Mouse (Mus musculus): ENCODE measurements around the gene Msh3.
A peak's percentile ranks its signal among the peaks of the same experiment; 100 is the strongest.
"Not testable (repeated sequence)": the region's sequence is repeated elsewhere in the genome, so short reads cannot be mapped to it uniquely, and the experiment has no call there.

The Msh3 gene

GRCm38 (mm10) chr13:92354456-92355271 is at the start of gene Msh3, which contains the start of gene Dhfr:
TSS of gene Msh3 (minus strand) at chr13:92355003.
TSS of gene Dhfr (plus strand) at chr13:92354726.
- DNase-seq (ENCODE audit: low read depth, low spot score) = peak; percentile 100

DNA sequence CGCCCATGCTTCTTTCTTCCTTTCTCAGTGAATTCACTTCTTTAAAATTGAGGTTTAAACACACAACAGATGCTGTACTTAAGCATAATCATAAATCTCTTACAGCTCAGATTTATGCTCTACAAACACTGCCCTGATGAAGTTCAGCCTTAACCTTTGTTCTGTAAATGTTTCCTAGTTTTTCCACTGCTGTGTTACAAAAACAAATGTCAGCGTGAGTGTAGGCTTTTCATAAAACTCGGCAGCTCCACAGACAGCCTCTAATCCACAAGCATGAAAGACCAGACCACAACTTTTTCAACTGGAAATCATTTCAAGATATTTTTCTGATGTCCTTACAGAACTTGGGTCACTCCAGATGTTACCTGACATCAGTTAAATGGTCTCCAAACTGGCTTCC is 48.7 kb upstream of the Msh3 start:
- DNase-seq (ENCODE audit: low read depth, low spot score) = no peak

DNA sequence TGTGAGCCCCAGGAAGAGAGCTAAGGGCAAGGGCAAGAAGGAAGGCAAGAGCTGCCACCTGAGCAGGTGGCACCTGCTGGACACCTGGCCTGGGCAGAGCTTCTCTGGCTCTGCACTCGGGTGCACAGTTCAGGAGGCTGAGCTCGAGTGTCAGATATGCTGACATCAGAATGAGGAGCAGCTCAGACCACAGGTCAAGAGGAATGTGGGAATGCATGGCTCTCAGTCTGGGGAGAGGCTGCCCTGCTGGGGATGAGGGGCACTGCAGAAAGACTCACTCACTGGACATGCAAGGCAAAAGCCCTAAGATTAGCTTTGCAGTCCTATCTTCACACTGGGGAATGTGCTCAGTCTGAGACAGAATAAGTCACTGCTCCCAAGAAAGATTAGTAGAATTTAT is 47.3 kb upstream of the Msh3 start:
- no peak for DNase-seq (ENCODE audit: low read depth, low spot score)

DNA sequence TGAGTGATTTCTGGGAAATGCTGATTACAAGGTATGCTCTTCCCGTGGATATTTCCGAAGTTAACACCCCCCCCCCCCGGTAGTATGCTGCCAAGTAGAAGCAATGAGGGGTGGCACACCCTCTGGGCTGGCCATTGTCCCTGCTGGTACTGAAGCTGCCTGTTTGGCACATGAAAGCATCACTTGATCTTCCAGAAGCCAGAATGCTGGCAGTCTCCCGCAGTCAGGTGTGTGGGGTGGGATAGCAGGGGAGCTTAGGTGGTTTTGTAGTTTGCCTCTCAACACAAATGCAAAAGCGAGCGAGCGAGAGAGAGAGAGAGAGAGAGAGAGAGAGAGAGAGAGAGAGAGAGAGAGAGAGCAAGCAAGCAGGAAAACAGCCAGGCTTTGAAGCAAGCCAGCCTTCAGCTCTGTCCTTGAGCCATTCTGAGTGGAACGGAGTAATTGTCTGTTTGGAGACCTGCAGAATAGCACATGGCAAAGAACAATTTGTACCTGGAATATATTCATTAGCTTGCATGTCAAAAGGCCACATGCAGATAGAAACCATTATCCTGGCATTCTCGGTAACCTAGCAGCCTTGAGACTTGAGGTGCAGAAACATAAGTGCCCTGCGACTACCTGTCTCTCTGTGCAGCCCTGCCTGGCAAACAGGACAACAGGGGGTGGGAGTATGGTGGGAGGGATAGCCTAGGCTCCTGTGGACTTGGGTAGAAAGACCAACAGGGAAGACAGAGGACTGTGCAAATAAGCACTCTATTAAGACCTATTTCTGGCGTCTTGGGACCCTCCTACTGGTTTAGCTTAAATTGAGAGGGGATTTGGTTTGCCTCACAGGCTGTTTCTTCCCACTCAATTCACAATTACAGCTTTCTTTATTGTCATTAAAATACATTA is 43.9 kb upstream of the Msh3 start:
- peak; percentile 75 for DNase-seq (ENCODE audit: low read depth, low spot score)

DNA sequence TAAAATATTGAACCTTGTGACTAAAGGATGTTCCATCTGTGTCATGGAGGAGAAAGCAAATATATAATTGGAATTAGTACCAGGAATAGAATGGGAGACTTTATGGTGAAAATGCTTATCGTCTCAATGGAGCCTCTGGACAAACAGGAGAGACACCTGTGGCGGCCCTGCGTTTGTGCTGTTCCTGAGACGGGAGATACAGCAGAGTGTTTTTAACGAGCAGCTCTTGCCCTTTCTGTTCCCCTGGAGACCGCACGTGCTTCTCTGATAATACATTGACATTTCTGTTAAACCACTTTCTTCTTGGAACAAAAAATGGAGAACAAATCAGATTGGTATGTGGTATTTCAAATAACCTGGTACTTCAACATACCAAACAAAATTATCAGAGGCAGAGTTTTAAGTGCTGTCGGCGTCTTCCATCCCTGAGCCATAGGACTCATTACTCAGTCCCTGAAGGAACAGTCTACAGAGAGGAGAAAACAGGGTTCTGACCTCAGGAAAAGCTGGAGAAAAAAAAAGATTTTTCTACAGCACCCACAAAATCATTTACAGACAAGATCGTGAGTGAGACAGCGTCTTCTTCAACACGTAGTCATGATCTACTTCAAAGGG is 38.4 kb upstream of the Msh3 start:
- no peak for DNase-seq (ENCODE audit: low read depth, low spot score)

GRCm38 (mm10) chr13:92387367-92387766 is 32.6 kb upstream of the Msh3 start:
- no peak for DNase-seq (ENCODE audit: low read depth, low spot score)

- not testable (repeated sequence) for DNase-seq (ENCODE audit: low read depth, low spot score)
These were observed 16.7 kb upstream of the Msh3 start for GRCm38 (mm10) chr13:92371466-92371865.

GRCm38 (mm10) chr13:92370811-92371210 is 16.0 kb upstream of the Msh3 start:
- DNase-seq (ENCODE audit: low read depth, low spot score) = no peak

- no peak for DNase-seq (ENCODE audit: low read depth, low spot score)
These were observed 10.5 kb upstream of the Msh3 start for GRCm38 (mm10) chr13:92365312-92365711.

DNA sequence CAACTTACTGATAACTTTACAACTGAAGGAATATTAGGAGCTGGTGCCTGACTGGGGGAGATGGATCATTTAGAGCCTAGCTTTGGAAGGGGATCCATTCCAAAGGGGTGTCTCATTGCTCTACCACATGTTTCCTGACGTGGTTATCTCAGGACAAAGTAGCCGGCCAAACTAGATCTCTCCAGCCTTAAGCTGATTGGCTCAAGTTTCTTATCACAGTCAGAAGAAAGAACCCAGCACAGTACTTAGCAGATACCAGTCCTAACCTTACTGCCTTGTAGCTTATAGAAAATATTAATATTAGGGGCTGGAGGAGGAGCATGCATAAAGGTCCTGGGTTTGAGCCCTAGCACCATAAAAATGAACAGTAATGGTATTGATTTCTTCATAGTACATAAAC is 6.8 kb upstream of the Msh3 start:
- DNase-seq (ENCODE audit: low read depth, low spot score) = no peak

DNA sequence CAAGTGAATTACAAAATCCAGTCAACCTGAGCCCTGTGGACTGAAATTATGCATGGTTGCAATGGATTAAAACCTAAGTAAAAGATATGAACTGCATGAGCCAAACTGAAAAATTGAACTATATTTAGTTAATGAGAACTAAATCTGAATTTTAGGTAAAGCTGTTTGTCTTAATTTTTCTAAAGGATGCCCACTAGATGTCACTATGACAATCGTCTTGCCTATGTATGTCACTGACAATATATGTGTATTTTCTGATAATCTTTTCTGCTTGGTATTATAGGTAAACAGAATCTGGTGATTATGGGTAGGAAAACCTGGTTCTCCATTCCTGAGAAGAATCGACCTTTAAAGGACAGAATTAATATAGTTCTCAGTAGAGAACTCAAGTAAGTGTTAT is 2.8 kb upstream of the Msh3 start:
- DNase-seq (ENCODE audit: low read depth, low spot score) = peak; percentile 38

DNA sequence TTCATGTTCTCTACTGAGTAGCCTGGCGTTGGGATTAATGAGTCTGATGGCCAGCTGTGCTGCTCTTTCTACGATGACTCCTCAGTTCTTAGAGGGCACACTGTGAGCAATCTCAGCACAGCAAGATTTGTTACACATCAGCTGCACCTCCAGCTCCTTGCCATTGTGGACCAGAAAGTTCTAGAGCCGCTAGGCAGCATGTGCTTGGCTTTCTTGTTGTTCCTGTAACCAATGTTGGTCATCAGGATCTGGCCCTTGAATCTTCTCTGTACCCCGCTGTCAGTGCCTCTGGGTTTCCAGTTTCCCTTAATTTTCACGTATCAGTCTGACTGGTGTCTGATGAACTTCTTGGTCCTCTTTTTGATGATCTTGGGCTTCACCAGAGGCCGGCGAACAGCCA is 1.6 kb upstream of the Msh3 start:
- DNase-seq (ENCODE audit: low read depth, low spot score) = no peak

DNA sequence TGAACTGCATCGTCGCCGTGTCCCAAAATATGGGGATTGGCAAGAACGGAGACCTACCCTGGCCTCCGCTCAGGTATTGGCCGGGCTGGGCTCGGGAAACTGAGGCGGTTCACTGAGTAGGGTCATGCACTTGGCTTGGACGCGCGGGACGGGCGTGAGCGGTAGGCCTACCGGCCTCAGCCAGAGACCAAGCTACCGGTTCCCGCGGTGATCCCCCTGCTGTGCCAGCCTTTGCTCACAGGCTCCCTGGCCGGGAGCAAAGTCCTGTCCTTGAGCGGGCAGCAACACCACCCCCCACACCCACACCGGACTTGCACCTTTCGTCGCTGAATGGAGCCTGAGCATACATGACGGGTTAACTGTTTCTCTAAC is 455 bp upstream of the Msh3 start:
- DNase-seq (ENCODE audit: low read depth, low spot score) = no peak

DNA sequence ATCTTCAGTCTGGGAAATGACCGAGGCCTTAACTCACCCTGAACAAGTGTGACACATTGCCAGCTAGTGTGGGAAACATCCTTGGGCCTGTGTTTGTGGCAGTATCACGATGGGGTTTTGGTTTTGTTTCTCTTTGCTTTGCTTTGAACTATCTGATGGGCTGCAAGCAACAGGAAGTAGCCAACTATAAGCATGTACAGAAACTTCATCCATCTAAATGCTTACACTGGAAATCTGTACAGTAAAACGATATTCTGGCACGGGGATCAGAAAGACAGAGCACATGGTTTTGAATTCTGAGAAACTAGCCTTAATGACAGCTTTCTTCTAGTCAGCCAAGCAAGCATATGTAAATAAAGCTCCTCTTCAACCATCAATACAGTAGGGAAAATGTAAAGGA is 847 bp downstream of the Msh3 start:
- no peak for DNase-seq (ENCODE audit: low read depth, low spot score)

DNA sequence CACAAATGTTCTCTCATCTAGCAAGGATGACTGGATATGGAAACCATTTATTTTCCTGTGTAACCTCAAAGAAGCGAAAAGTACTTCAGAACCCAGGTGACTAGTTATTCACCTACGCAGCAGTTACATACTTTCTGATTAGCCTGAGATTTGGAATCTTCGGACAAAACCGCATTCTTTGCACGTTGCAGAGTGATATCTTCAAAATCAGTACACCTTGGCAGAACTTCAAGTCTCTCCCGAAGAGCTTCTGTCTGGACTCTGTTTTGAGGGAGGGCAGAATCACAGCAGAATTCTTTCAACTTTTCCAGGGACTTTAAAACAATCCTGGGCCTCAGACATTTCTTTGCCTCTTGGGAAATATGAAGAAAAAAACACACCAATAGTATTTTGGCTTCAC is 3.7 kb downstream of the Msh3 start:
- DNase-seq (ENCODE audit: low read depth, low spot score) = no peak

DNA sequence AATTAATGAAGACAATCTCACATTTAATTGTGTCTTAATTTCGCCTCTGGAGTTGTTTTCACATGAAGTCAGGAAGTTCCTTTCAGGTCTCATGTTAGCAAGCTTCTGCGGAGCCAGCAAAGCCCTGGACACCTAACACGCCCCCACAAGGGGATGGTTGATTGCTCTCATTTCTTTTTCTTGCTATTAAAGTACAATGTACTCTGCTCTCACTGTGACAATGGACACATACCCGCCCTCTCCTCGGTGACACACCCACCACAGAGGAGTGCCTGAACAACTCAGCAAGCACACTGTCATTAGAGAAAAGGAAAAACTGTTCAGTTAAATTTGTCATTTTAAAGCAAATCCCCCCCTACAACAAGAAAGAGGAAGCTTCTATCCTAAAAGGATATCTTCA is 8.5 kb downstream of the Msh3 start:
- no peak for DNase-seq (ENCODE audit: low read depth, low spot score)

DNA sequence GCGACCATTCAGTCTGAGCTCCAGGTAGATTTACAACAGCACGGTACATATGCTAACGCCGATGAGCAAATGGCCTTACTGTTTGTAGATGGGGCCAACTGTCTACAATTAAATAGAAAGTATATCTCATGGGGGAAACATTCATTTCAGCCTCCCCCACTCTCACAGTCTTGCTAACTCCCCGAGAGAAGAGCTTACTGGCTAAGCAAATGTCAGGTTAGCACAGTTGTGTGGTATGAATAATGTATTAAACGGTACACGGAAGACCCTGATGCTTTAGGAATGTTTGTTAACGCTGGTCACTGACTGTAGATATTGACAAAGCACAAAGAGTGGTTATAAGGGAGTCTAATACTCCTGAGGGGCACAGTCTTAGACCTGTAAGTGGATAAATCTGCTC is 10.8 kb downstream of the Msh3 start:
- DNase-seq (ENCODE audit: low read depth, low spot score) = no peak

DNA sequence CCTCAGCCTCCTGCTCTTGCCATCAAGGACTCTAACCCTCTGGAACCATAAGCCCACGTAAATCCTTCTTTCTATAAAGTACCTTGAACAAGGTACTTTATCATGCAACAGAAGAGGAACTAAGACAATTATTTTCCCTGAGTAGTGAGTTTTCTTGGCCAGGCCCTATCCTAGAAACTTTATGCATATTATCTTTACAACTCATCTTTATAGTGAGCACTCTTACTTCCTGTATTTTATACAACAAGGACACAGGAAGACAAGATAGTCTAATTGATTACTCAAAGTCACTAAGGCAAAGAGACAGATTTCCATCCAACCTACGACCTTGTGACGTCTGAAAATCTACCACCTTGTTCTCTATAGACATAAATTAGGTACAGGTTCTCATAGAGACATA is 15.0 kb downstream of the Msh3 start:
- DNase-seq (ENCODE audit: low read depth, low spot score) = no peak

DNA sequence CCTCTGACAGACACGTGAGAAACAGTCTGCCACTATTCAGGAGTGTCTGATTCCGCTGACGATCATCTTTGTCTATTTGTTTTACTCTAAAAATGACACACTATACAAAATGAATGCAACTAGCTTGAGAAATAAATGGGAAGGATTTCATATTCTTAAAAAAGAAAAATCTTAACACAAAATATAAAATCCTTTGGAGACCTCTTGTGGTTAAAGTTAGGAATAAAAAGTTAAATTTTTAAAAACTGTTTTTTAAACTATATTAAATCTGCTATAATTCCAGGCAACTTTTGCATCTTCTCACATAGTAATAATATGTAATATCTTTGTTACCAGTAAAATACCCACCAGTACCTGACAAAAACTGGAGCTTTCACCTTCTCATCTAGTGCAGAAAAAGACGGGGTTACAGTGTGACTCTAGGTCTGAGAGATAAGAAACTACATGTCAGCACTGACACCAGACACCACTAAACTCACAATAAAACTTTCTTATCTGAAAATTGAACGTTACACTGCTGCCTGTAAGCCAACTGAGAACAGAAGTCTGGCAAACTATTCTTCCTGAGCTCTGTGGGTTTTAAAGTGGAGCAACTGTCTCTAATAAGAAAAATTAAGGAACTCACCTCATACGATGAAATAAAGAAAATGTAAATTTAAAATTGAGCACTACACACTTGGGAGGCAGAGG is 16.9 kb downstream of the Msh3 start:
- DNase-seq (ENCODE audit: low read depth, low spot score) = no peak

DNA sequence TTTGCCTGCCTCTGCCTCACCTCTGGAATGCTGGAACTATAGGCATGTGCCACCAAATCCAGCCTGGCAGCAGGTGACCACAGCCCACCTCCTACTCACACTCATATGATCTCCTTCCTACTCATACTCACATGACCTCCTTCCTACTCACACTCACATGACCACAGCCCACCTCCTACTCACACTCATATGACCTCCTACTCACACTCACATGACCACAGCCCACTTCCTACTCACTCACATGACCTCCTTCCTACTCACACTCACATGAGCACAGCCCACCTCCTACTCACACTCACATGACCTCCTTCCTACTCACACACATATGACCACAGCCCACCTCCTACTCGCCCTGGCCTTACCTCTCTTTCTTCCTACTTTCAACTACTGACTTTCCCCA is 17.9 kb downstream of the Msh3 start:
- DNase-seq (ENCODE audit: low read depth, low spot score) = no peak

DNA sequence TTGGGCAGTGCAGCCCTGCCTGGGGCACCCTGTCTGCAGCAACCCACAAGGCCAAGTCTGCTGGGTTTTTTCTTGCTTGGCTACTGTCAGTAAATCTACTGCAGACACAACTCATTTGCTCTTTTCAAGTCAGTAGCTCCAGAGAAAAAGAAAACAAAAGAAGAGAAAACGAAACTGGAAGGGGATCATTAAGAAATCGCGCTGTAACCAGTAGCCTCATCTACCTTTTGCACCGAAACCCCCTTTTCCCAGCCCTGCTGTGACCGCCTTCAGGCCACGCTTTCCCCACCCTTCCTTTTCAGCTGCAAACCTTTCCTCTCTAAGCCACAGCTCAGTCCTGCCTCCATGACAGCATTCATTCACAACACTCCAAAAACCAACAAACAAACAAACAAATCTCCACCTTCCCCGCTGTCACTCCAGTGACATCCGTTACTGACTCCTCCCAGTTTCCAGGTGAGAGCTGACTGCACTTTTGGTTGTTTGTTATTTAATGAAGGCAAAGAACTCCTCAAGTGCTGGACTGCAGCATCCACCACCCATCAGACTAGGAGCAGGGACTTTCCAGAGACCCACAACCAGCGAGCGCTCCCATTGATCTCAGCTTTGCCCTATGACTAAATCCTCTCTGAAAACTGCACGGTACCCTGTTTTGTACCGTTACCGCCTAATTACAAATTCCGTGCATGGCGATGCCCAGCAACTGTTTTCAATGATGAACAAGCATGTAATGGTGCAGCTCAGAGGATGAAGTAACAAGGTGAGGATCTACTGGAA is 22.5 kb downstream of the Msh3 start:
- no peak for DNase-seq (ENCODE audit: low read depth, low spot score)

All from brain, adult 2 months (tissue).